Mouse (Mus musculus): ENCODE results near the gene Pars2. TPM values are rescaled to one million over a fixed set of nuclear protein-coding genes. Genes with fewer than 3 reads are reported as not detected.

Gene Pars2
- polyA plus RNA-seq, 1 experiment from 2014 or later: 10.1 TPM

DNA sequence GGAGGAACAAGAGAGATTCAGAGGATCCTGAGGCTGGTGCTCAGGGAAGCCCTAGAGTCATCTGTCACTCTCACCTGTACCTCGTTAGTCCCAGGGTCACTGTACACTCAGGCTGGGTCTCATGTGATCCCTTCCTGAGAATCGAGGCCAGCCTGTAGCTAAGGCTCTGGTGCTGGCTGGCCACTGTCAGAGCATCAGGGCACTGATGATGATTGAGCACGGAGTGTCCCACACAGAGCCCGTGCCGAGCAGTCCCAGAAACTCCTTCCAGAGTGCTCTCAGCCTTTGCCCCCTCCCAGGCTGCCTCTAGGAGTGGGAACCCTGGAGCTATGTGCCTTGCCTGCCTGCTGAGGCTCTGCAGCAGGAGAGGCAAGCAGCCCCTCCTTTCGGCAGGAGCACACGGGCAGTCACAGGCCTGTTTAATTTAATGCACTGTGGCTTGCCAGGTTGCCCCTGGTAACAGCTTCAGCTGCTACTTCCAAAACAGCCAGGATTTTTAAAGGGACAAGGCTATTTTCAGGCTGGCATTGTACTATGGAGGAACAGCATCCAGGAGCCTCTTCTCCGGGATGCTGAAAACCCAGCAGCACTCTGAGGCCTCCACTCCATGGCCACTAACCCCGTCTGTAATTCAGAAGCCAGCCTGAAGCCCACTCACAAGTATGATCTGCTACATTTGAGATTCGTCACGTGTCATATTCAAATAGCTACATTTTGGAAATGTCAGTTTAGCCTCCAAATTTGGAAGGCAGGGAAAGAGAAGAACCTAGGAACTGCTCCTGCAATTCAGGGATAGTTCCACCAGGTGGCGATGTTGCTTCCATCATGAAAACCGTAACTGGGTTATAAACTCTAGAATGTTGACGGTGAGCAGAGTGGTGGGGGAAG lies 20.3 kb upstream of the Pars2 start:
- ATAC-seq (ENCODE audit: low FRiP score): peak; percentile 76
- Histone ChIP-seq H3K4me1 (replicated peaks; ENCODE audit: control insufficient read depth, insufficient read depth, low read length) (peaks cover 19% of the 10 kb centered on the region), H3K9ac (peak overlapping the region; percentile 13; the same call in 1 of the 2 replicates)

GRCm38 (mm10) chr4:106632313-106632712 lies 18.6 kb upstream of the Pars2 start:
- H3K27me3 ChIP-seq (ENCODE audit: control insufficient read depth, insufficient read depth, low read length): no peaks in the 10 kb centered on the region
- no peak overlapping the region for H3K4me2 ChIP-seq (replicated peaks)
- no peak overlapping the region for H3K4me3 ChIP-seq (replicated peaks; ENCODE audit: low read length)
- ATAC-seq (ENCODE audit: low FRiP score): no peak
- H3K9me3 ChIP-seq (ENCODE audit: control insufficient read depth, low read length): no peaks in the 10 kb centered on the region
- H3K27ac ChIP-seq: no peak overlapping the region; the same call in 1 of the 2 replicates
- no peak overlapping the region for H3K9ac ChIP-seq
- DNase-seq (ENCODE audit: low spot score): no peak
- 44% methylated on average over 2 of the region's 3 CpGs for WGBS
- H3K36me3 ChIP-seq (replicated peaks; ENCODE audit: control insufficient read depth, insufficient read depth): no peaks in the 10 kb centered on the region
- H3K4me1 ChIP-seq (replicated peaks; ENCODE audit: control insufficient read depth, insufficient read depth, low read length): peaks cover 19% of the 10 kb centered on the region

More for the DNA sequence above, 20.3 kb upstream of the Pars2 start:
- 17% methylated on average over 14 of the region's 14 CpGs for WGBS
- no peak overlapping the region for H3K4me3 ChIP-seq (replicated peaks; ENCODE audit: low read length)
- H3K9me3 ChIP-seq (ENCODE audit: control insufficient read depth, low read length): no peaks in the 10 kb centered on the region
- no peaks in the 10 kb centered on the region for H3K27me3 ChIP-seq (ENCODE audit: control insufficient read depth, insufficient read depth, low read length)
- H3K36me3 ChIP-seq (replicated peaks; ENCODE audit: control insufficient read depth, insufficient read depth): no peaks in the 10 kb centered on the region
- H3K4me2 ChIP-seq (replicated peaks): peak overlapping the region; percentile 11; the same call in 1 of the 2 replicates
- peak; percentile 86 for DNase-seq (ENCODE audit: low spot score)
- peak overlapping the region; percentile 71 for H3K27ac ChIP-seq

DNA sequence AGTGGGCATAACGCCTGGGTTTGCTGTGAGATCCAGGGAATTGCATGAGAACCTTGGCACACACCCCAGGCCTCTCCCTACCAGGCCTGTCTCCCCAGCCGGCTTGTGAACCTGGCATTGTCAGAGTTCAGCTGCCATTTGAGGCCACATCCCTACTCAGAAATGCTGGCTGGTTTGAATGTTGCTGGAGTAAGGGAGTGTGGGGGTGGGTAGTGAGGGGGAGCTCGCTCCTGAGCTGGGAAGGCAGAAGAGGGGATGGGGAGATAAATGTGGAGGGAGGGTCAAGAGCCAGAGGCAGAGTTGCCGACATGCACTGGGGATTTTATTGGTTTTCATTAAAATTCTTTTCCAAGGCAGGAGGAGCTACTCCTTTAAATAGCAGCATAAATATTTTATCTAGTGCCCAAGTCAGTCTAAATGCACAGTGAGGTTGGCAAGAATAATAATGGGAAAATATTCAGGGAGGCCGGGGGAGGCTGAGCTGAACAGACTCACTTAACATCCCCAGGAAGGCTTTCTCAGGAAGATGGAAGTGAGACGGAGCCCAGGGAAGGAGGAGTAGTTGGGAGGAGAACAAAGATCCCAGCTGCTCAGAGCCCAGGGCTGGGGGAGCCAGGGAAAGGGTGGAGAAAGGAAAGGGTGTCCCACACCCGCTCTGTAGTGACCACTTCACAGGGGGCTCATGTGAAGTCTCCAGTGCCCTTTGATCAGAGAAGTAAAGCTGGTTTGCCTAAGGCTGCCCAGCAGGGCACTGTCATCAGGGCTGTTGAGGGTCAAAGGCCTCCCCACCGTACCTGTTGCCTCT lies 17.4 kb upstream of the Pars2 start:
- 0 out of 2 replicates have a peak overlapping the region, but pooled peaks have one; percentile 0 for H3K4me2 ChIP-seq (replicated peaks)
- DNase-seq (ENCODE audit: low spot score) (no peak), ATAC-seq (ENCODE audit: low FRiP score) (peak; percentile 44)
- H3K9me3 ChIP-seq (ENCODE audit: control insufficient read depth, low read length): no peaks in the 10 kb centered on the region
- no peaks in the 10 kb centered on the region for H3K27me3 ChIP-seq (ENCODE audit: control insufficient read depth, insufficient read depth, low read length)
- H3K4me3 ChIP-seq (replicated peaks; ENCODE audit: low read length): no peak overlapping the region
- H3K4me1 ChIP-seq (replicated peaks; ENCODE audit: control insufficient read depth, insufficient read depth, low read length): peaks cover 19% of the 10 kb centered on the region
- no peaks in the 10 kb centered on the region for H3K36me3 ChIP-seq (replicated peaks; ENCODE audit: control insufficient read depth, insufficient read depth)
- H3K27ac ChIP-seq: peak overlapping the region; percentile 70
- WGBS: 38% methylated on average over 8 of the region's 8 CpGs
- H3K9ac ChIP-seq: peak overlapping the region; percentile 0; the same call in 1 of the 2 replicates

DNA sequence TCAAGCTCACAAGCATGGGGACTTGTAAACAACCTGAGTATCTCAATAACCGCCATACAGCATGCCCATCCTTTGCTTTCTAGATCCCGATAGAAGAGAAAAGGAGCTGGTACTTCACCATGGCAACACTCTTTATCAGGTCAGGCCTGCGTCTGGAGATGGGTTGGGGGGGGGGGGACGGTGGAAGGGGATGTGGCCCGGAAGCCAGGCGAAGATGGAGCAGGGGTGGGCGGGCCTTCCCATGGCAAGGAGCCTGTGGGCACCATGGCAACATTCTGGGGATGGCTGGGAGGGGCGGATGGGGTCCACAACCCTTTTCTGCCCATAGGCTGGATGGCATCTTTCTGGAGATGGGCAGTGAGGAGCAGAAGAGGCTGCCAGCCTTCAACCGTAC lies 16.8 kb upstream of the Pars2 start:
- 0 out of 2 replicates have a peak overlapping the region, but pooled peaks have one; percentile 0 for H3K4me2 ChIP-seq (replicated peaks)

GRCm38 (mm10) chr4:106643483-106644217 lies 7.2 kb upstream of the Pars2 start:
- WGBS: 47% methylated on average over 8 of the region's 8 CpGs

More for the DNA sequence above, 16.8 kb upstream of the Pars2 start:
- Histone ChIP-seq H3K4me3 (replicated peaks; ENCODE audit: low read length) (no peak overlapping the region), H3K27me3 (ENCODE audit: control insufficient read depth, insufficient read depth, low read length) (no peaks in the 10 kb centered on the region), H3K27ac (peak overlapping the region; percentile 70), H3K36me3 (replicated peaks; ENCODE audit: control insufficient read depth, insufficient read depth) (no peaks in the 10 kb centered on the region), H3K9me3 (ENCODE audit: control insufficient read depth, low read length) (no peaks in the 10 kb centered on the region), H3K4me1 (replicated peaks; ENCODE audit: control insufficient read depth, insufficient read depth, low read length) (peaks cover 19% of the 10 kb centered on the region), H3K9ac (0 out of 2 replicates have a peak overlapping the region, but pooled peaks have one; percentile 0)
- WGBS: 36% methylated on average over 9 of the region's 9 CpGs
- ATAC-seq (ENCODE audit: low FRiP score) (peak; percentile 22; the same call in 1 of the 2 replicates), DNase-seq (ENCODE audit: low spot score) (no peak)

GRCm38 (mm10) chr4:106644218-106644610 lies 6.7 kb upstream of the Pars2 start:
- Histone ChIP-seq H3K4me3 (replicated peaks; ENCODE audit: low read length) (no peak overlapping the region), H3K9me3 (ENCODE audit: control insufficient read depth, low read length) (no peaks in the 10 kb centered on the region), H3K4me2 (replicated peaks) (no peak overlapping the region), H3K4me1 (replicated peaks; ENCODE audit: control insufficient read depth, insufficient read depth, low read length) (peaks cover 5% of the 10 kb centered on the region; the same call in 1 of the 2 replicates), H3K27me3 (ENCODE audit: control insufficient read depth, insufficient read depth, low read length) (no peaks in the 10 kb centered on the region), H3K27ac (no peak overlapping the region), H3K36me3 (replicated peaks; ENCODE audit: control insufficient read depth, insufficient read depth) (no peaks in the 10 kb centered on the region), H3K9ac (no peak overlapping the region)
- ATAC-seq (ENCODE audit: low FRiP score) (no peak), DNase-seq (ENCODE audit: low spot score) (no peak)
- WGBS: 81% methylated on average over 6 of the region's 6 CpGs

More at GRCm38 (mm10) chr4:106643483-106644217, 7.2 kb upstream of the Pars2 start:
- Histone ChIP-seq H3K4me3 (replicated peaks; ENCODE audit: low read length) (no peak overlapping the region), H3K9ac (no peak overlapping the region), H3K27ac (no peak overlapping the region), H3K9me3 (ENCODE audit: control insufficient read depth, low read length) (no peaks in the 10 kb centered on the region), H3K4me1 (replicated peaks; ENCODE audit: control insufficient read depth, insufficient read depth, low read length) (peaks cover 5% of the 10 kb centered on the region; the same call in 1 of the 2 replicates), H3K36me3 (replicated peaks; ENCODE audit: control insufficient read depth, insufficient read depth) (no peaks in the 10 kb centered on the region), H3K27me3 (ENCODE audit: control insufficient read depth, insufficient read depth, low read length) (no peaks in the 10 kb centered on the region), H3K4me2 (replicated peaks) (no peak overlapping the region)
- DNase-seq (ENCODE audit: low spot score): no peak
- ATAC-seq (ENCODE audit: low FRiP score): no peak

DNA sequence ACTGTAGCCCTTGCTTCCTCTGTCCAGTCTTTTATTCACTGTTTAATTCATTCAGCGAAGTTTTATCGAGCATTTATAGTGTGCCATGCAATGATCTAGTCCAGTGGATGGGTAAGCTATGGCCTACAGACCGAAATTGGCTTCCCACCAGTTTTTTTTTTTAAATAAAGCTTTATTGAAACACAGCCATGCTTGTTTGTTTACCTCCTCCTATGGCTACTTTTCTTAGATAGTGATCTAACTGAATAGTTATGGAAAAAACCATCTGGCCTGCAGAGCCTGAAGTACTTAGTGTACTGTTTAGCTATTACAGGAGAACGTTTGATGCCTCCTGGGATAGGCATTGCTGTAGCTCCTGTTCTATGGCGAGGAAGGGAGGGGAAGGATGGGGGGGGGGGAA lies 5.1 kb upstream of the Pars2 start:
- no peak overlapping the region for H3K9ac ChIP-seq
- H3K27ac ChIP-seq: no peak overlapping the region
- no peaks in the 10 kb centered on the region for H3K36me3 ChIP-seq (replicated peaks; ENCODE audit: control insufficient read depth, insufficient read depth)
- H3K9me3 ChIP-seq (ENCODE audit: control insufficient read depth, low read length): no peaks in the 10 kb centered on the region
- H3K4me2 ChIP-seq (replicated peaks): no peak overlapping the region
- 84% methylated on average over 5 of the region's 5 CpGs for WGBS
- no peak overlapping the region for H3K4me3 ChIP-seq (replicated peaks; ENCODE audit: low read length)
- DNase-seq (ENCODE audit: low spot score) (no peak), ATAC-seq (ENCODE audit: low FRiP score) (no peak)
- H3K27me3 ChIP-seq (ENCODE audit: control insufficient read depth, insufficient read depth, low read length): no peaks in the 10 kb centered on the region
- peaks cover 5% of the 10 kb centered on the region for H3K4me1 ChIP-seq (replicated peaks; ENCODE audit: control insufficient read depth, insufficient read depth, low read length)

DNA sequence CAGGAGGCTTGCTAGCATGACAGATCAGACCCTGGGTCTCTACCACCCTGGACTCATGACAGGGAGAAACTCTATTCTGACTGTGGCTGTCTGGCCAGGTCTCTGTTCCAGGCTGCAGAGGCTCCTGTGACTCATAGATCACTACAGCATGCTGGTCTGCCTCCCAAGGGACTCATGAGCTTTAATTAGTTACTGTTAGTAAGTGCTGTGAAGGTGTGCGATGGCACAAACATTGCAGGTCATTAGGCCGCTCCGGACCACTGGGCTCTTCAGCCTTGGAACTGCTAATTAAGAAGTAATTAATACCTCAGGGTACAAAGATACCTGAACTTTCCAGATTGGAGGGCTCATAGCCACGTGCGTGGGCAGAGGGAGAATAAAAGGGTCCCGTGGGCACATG lies 3.7 kb upstream of the Pars2 start:
- Histone ChIP-seq H3K4me2 (replicated peaks) (no peak overlapping the region), H3K9me3 (ENCODE audit: control insufficient read depth, low read length) (no peaks in the 10 kb centered on the region), H3K36me3 (replicated peaks; ENCODE audit: control insufficient read depth, insufficient read depth) (no peaks in the 10 kb centered on the region), H3K27me3 (ENCODE audit: control insufficient read depth, insufficient read depth, low read length) (no peaks in the 10 kb centered on the region), H3K4me1 (replicated peaks; ENCODE audit: control insufficient read depth, insufficient read depth, low read length) (peaks cover 11% of the 10 kb centered on the region), H3K27ac (no peak overlapping the region), H3K9ac (no peak overlapping the region), H3K4me3 (replicated peaks; ENCODE audit: low read length) (no peak overlapping the region)
- no peak for DNase-seq (ENCODE audit: low spot score)
- no peak for ATAC-seq (ENCODE audit: low FRiP score)
- 83% methylated on average over 6 of the region's 6 CpGs for WGBS
